Mouse (Mus musculus) erythroblast, embryonic 14.5 days (primary cell): ENCODE data around the gene F2. TPM values are rescaled to one million over a fixed set of nuclear protein-coding genes. Genes with fewer than 3 reads are reported as not detected.
"Not testable (repeated sequence)": the region's sequence is repeated elsewhere in the genome, so short reads cannot be mapped to it uniquely, and the experiment has no call there.

ENCODE experiments used
- H3K27me3 ChIP-seq: 2 replicates; pipeline ENCODE4 v1.6.1; 2012; ENCODE audit warnings: inconsistent platforms; ENCODE audit not compliant: control insufficient read depth
- H3K36me3 ChIP-seq: 2 replicates; pipeline ENCODE4 v1.6.1; 2012; ENCODE audit warnings: mild to moderate bottlenecking, inconsistent platforms; ENCODE audit not compliant: control insufficient read depth
- H3K4me1 ChIP-seq: 2 replicates; pipeline ENCODE4 v1.6.1; 2012; ENCODE audit warnings: inconsistent platforms; ENCODE audit not compliant: control insufficient read depth
- H3K4me3 ChIP-seq: replicated peaks from 2 replicates; pipeline ENCODE3; 2012; ENCODE audit warnings: moderate library complexity, mild to moderate bottlenecking, inconsistent platforms
- H3K9me3 ChIP-seq: 2 replicates; pipeline ENCODE4 v1.6.1; 2012; ENCODE audit warnings: low read length, inconsistent platforms, mixed read lengths; ENCODE audit not compliant: control insufficient read depth
- GATA1 ChIP-seq: IDR thresholded peaks from 2 replicates; pipeline ENCODE4 v1.6.1; 2012; ENCODE audit warnings: low read length, inconsistent platforms, mixed read lengths
- TAL1 ChIP-seq: IDR thresholded peaks from 3 replicates; pipeline ENCODE4 v1.6.1; 2012; ENCODE audit warnings: low read length, inconsistent platforms, mixed read lengths
- polyA plus RNA-seq: library from polyadenylated mRNA; stranded (reverse); fragments of >175 nt; gene quantifications from 2 replicates; pipeline ENCODE4 v1.2.3, GENCODE M21; 2012

F2 gene
- polyA plus RNA-seq, 1 experiment = 0.05 TPM

DNA sequence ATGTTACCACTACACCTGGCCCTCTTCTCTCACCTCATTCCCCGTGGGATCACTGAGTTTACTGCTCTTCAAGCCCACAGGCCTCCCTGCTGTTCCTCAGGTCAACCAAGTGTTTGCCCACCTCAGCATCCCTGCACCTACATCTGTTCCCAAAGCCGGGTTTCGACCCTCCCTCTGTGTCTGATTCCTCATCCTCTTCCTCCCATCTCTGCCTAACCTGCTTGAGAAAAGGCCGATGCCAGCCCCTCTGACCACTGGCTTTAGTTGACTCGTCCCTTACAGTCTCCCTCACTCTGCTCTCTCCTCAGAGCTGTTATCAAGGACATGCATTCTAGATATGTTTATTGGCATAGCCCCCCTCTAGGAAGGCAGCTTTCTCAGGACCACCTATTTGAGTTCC is 8.7 kb downstream of the F2 start:
- H3K9me3 ChIP-seq = no peaks in the 10 kb centered on the region
- H3K27me3 ChIP-seq = no peaks in the 10 kb centered on the region
- no peaks in the 10 kb centered on the region for H3K4me1 ChIP-seq
- no peak for TF ChIP-seq GATA1
- no peak for TF ChIP-seq TAL1
- peaks cover 46% of the 10 kb centered on the region for H3K36me3 ChIP-seq
- H3K4me3 ChIP-seq = no peak overlapping the region

GRCm38 (mm10) chr2:91623366-91623765 is 12.8 kb downstream of the F2 start:
- peaks cover 76% of the 10 kb centered on the region for H3K36me3 ChIP-seq
- H3K4me3 ChIP-seq, H3K9me3 ChIP-seq, H3K27me3 ChIP-seq, H3K4me1 ChIP-seq: not testable (repeated sequence)

GRCm38 (mm10) chr2:91622356-91622755 is 13.9 kb downstream of the F2 start:
- no peaks in the 10 kb centered on the region for H3K27me3 ChIP-seq
- H3K4me1 ChIP-seq = no peaks in the 10 kb centered on the region
- no peaks in the 10 kb centered on the region for H3K9me3 ChIP-seq
- no peak overlapping the region for H3K4me3 ChIP-seq
- peaks cover 83% of the 10 kb centered on the region for H3K36me3 ChIP-seq
- TF ChIP-seq TAL1 (no peak), GATA1 (no peak)

GRCm38 (mm10) chr2:91609370-91609769 is 26.8 kb downstream of the F2 start:
- H3K36me3 ChIP-seq = peaks cover 78% of the 10 kb centered on the region
- H3K4me3 ChIP-seq, H3K4me1 ChIP-seq, H3K9me3 ChIP-seq, H3K27me3 ChIP-seq: not testable (repeated sequence)

- H3K27me3 ChIP-seq = no peaks in the 10 kb centered on the region
- TF ChIP-seq TAL1 (no peak), GATA1 (no peak)
- peaks cover 93% of the 10 kb centered on the region for H3K36me3 ChIP-seq
- H3K9me3 ChIP-seq = no peaks in the 10 kb centered on the region
- no peak overlapping the region for H3K4me3 ChIP-seq
- no peaks in the 10 kb centered on the region for H3K4me1 ChIP-seq
These were observed 33.8 kb downstream of the F2 start for GRCm38 (mm10) chr2:91602389-91602788.

GRCm38 (mm10) chr2:91600475-91600874 is 35.7 kb downstream of the F2 start:
- Histone ChIP-seq H3K4me1 (no peaks in the 10 kb centered on the region), H3K4me3 (no peak overlapping the region), H3K27me3 (no peaks in the 10 kb centered on the region), H3K36me3 (peaks cover 98% of the 10 kb centered on the region), H3K9me3 (no peaks in the 10 kb centered on the region)
- TF ChIP-seq GATA1 (no peak), TAL1 (no peak)

GRCm38 (mm10) chr2:91586242-91586641 is 50.0 kb downstream of the F2 start:
- TF ChIP-seq TAL1 (no peak), GATA1 (no peak)
- Histone ChIP-seq H3K4me1 (no peaks in the 10 kb centered on the region), H3K36me3 (peaks cover 93% of the 10 kb centered on the region), H3K27me3 (no peaks in the 10 kb centered on the region), H3K9me3 (no peaks in the 10 kb centered on the region), H3K4me3 (no peak overlapping the region)

DNA sequence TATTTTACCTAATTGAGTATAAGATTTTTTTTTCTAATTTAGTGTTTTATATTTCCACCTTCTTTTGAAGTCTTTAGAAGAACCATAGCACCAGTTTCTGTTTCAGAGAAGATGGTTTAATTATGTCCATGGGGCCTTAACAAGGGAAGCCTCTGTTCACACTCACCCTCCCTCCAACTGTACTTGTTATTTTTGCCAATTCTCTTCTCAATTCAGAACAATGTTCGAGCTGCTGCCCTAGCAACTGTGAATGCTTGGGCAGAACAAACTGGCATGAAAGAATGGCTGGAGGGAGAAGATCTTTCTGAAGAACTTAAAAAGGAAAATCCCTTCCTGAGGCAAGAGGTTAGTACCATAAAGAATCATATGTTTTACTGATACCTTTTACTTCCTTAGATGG is 55.3 kb downstream of the F2 start:
- Histone ChIP-seq H3K27me3 (no peaks in the 10 kb centered on the region), H3K4me1 (no peaks in the 10 kb centered on the region), H3K36me3 (peaks cover 96% of the 10 kb centered on the region), H3K4me3 (no peak overlapping the region), H3K9me3 (no peaks in the 10 kb centered on the region)
- no peak for TF ChIP-seq TAL1
- TF ChIP-seq GATA1 = no peak

Other genes with a start within 250 kb of the F2 start
- 0.09 and 0.18 TPM in 2 replicates for gene 1110051M20Rik, start 191.7 kb downstream of the F2 start, polyA plus RNA-seq
- not detected in 2 replicates for gene Lrp4, start 178.9 kb downstream of the F2 start, polyA plus RNA-seq
- gene Ckap5, start 109.7 kb downstream of the F2 start, polyA plus RNA-seq = 0.32 and 0.49 TPM in 2 replicates
- gene Zfp408, start 13.4 kb upstream of the F2 start, polyA plus RNA-seq = 0.56 and 0.74 TPM in 2 replicates
- 1.5 and 1.7 TPM in 2 replicates for gene Arhgap1, start 13.4 kb upstream of the F2 start, polyA plus RNA-seq
- gene Atg13, start 74.2 kb upstream of the F2 start, polyA plus RNA-seq = 3.5 and 4.3 TPM in 2 replicates
- 0.04 and 0.15 TPM in 2 replicates for gene Harbi1, start 74.4 kb upstream of the F2 start, polyA plus RNA-seq
- gene Ambra1, start 93.7 kb upstream of the F2 start, polyA plus RNA-seq = 1.8 and 2.0 TPM in 2 replicates